Mouse (Mus musculus) c-Kit-positive CD71-positive TER-119-positive erythroid progenitor cells, embryonic 14.5 days (primary cell): ENCODE data around the gene Kif12.
A peak's percentile ranks its signal among the peaks of the same experiment; 100 is the strongest.

ENCODE experiments used
- DNase-seq: peaks from one replicate; pipeline ENCODE4 v3.0.0-alpha.2; 2013; ENCODE audit warnings: low spot score

Gene Kif12

DNA sequence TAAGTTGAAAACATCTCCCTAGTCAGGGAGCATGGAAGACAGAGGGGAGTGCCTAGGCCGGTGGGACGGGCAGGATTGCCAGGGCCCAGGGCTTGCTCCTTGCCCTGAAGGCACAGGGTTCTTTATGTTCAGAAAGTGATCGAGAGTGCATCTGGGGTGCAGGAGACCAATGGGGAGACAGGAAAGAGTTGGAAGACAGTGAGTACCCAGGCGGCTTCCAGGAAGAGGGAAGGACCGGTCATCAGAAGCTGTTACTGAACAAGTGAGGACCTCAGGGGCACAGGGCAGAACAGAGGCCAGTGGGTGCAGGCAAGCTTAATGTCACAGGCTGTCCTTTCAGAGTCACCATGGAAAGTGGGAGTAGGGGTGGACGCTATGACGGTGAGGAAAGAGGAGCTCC, 13.7 kb downstream of the Kif12 start:
- no peak for DNase-seq

DNA sequence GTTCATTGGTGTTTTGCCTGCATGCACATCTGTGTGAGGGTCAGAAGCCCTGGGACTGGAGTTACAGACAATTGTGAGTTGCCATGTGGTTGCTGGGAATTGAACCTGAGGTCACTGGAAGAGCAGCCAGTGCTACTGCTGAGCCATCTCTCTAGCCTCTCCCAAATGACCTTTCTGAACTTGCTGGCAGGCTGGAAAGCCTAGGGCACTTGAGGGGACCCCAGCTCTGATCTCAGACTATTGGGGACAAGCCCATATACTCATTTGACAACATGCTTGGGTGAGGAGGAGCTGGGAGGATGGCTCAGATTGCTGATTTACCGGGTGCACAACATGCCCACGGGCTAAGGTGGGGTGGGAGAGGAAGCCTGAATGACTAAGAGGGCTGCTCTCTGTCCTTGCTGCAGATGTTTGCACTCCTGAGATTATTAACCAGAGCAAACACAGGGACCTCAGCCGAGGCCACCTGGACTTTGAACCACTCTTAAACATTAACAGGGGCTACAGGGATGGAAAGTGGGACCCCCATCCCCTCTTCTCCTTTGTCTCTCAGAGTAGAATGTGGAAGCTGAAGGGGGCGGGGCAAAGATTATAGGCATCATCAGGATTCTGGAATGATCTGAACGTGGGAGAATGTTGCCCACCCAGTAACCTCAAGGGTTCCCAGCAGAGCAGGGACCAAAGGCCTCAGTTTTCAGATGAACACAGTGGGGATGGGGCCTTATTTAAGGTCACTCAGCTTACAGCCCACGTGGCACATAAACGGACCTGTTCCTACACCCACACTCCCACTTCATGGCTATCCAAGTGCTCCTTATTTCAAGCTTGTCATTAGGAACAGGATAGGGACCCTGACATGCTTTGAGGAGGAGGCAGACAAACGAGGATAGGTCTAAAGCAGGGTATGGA, 15.0 kb downstream of the Kif12 start:
- no peak for DNase-seq

DNA sequence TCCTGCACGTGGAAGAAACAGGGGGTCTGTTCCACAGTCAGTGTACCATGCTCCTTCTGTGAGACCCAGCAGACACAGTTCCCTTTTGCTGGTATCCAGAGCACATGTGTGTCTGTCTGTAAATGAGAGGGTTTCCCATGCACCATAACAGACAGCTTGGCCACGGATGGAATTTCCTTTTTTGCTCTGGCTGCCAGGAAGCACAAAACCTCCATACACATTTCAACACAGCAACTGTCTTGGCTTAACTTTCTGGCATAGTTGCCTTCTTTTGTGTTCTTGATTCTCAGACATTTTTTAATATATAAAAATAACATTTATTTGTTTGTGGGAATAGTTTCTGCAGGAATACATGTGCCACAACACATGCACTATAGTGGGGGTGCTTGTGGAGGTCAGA, 16.3 kb downstream of the Kif12 start:
- no peak for DNase-seq

DNA sequence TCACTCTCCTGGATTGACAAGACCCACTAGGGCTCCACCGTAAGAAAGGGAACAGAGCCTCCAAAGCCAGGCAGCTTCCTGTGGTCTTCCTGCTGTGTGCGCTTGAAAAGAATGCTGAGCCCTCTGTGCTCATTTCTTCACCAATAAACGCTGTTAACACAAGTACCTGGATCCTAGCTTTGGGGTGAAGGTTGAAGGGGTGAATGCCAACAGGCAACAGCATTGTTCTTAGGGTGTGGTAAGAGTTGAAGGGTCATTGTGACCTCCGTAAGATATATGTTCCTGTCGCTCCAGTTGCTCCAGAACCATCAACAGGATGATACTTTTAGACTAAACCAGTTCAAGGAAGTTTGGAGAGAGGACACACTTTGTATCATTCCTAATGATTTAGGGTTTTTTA, 17.2 kb downstream of the Kif12 start, which contains the start of gene Ambp:
Gene Ambp, minus strand, starts transcription at position 101 of the 400 bp plus-strand sequence.
- no peak for DNase-seq

DNA sequence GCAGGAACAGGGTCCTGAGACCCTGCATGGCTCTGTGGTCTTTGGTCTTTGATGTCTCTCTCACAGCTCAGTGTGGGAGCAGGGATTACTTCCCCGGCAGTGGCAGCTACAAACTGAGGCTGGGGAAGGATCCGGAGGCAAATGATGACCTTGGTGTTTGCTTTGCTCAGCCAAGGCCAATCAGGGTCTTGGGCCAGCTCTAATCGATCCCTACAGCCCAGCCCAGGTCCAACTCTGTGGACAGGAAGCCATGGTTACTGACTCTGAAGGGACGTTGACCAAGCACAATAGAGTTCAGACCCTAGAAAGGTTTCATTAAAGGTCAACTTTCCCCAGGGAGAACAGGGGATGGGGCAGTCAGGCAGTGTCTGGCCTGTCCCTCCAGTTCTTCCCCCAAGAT, 17.9 kb downstream of the Kif12 start:
- DNase-seq, result no peak

DNA sequence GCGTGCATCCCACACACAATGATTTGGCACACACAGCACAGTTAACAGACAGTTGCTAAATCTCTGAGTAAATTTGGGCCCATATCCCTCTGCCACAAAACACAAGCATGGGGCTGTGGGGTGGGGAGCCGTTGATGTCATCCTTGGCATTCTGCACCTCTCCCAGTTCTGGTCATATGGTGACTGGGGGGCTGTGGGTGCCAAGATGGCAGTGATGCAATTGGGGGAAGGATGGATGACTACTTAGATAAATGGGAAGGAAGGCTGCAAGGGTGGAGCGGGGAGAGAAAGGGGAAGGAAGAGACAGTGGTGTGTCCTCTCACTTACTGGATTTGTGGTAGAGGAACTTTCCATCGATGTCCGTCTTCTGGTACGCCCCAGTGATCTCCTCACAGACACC, 20.8 kb downstream of the Kif12 start:
- DNase-seq, result no peak

DNA sequence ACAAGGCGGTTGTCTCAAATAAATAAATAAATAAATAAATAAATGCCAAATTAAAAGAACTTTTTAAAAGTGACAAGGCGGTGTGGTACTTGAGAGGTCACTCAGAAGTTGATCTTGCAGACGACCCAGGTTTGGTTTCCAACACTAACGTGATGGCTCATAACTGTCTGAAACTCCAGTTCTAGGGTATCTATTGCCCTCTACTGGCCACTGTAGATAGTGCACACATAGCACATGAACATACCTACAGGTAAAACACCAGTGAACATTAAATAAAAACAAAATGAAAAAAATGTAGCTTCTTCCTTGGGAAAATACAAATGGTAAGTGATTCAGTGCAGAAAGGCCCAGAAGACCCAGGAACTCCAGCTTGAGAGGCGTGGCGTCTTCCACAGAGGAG, 24.7 kb downstream of the Kif12 start:
- DNase-seq, result peak; percentile 8

DNA sequence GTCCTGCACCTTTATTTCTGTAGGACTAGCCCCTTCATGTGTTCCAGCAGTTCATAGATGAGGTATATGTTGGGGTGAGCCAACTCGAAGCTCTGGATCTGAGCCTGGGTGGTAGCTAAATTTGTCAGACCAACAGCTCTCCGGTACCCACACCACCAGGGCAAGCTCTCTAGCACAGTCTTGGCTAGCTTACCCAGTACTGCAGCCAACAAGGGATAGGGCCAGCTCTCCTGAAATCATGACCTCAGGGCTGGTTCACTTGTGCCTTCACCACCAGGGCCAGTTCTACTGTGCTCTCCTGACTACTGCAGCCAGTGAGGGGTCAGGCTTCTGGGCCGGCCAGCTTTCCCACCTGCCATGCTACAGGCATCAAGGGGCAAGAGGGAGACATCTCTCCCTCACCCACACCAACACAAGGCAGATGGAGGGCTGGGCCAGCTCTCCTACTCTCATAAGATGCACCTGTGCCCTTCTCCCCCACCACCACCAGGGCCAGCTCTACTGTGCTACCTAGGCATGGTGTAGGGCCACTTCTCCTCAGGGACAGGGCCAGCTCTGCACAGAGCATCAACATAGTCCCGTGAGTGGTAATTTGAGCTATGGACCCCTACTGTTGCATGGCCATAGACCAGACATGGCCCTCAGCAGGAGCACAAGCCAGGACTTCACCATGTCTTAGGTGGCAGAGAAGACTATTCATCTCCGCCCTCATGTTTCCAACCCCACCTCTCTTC, 41.9 kb downstream of the Kif12 start:
- no peak for DNase-seq

DNA sequence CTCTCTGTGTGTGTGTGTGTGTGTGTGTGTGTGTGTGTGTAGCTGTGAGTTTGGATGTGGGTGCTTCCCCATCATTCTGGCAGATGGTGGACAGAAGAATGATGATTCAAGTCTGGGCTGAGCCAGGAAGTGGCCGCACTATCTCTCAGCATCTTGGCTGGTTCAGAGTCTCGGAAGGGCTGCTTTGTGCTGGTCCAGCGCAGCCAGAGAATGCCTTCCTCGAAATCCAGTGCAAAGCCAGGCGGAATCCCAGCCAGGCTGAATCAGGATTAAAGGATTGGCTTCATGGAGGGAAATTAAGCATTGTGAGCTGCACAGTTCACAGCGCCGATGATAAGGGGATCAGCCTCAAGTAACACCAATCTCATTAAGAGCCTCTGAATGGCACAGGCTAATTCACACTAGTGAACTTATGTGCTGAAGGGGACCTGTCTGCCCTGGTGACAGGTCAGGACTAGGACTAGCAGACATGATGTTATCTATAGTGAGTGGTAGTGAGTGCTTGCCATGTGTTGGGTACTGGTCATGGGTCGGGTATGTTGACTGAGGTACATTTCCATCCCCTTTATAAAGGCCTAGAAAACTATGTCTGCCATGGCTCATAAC, 47.0 kb downstream of the Kif12 start:
- no peak for DNase-seq

DNA sequence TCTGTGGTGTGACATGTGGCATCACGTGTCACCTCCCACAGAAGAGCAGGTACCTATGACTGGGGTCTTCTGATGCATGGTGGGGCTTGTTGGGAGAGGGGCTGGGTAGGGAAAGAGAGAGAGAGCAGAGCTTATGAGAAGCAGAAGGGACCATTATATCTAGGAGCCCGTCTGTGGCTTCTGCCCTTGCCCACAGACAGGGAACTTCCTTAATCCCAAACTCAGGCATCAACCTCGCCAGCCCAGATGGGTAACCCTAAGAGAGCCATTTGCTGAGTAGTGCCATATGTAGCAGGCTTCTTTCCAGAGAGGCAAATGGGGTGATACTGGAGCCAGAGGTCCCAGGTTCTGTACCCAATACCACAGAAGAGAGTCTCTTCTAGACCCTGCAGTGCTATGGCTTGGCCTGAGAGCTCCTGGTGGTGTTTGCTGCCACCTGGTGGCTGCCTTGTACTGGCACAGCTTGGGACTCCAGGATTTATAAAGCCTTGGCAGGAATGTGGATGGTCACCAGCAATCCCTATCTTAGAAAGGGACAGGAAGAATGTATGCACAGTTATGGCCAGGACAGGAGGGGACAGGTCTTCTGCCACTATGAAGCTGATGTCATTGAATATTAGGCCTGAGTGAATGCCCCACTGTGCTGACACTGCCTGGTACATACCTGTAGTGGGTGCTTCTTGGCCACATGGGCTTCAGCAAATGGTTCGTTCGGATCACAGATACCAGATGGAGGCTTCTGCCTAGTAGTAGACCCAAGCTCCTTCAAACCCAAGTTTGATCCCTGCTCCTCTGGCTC, 53.1 kb downstream of the Kif12 start:
- DNase-seq, result peak; percentile 32
